Mouse (Mus musculus) heart, embryonic 12.5 days (tissue): ENCODE measurements around the gene Lss. TPM values are rescaled to one million over a fixed set of nuclear protein-coding genes. Genes with fewer than 3 reads are reported as not detected.

ENCODE experiments used
- ATAC-seq: fragments of 200-750 bp; cut with Nextera tagmentation; 2 replicates; pipeline ENCODE4 v1.8.0; 2017; ENCODE audit warnings: moderate TSS enrichment, moderate library complexity; ENCODE audit not compliant: insufficient number of reproducible peaks, low FRiP score
- H3K27ac ChIP-seq: fragments of 300-500 bp; sonication (generic); 2 replicates; pipeline ENCODE4 v1.5.1; 2016; ENCODE audit warnings: mild to moderate bottlenecking, moderate library complexity; ENCODE audit not compliant: poor library complexity, severe bottlenecking
- H3K27me3 ChIP-seq: fragments of 300-500 bp; sonication (generic); replicated peaks from 2 replicates; pipeline ENCODE4 v1.6.1; 2016; ENCODE audit warnings: mild to moderate bottlenecking, moderate library complexity
- H3K36me3 ChIP-seq: fragments of 300-500 bp; sonication (generic); 2 replicates; pipeline ENCODE4 v1.6.1; 2016; ENCODE audit warnings: mild to moderate bottlenecking, moderate library complexity
- H3K4me1 ChIP-seq: fragments of 300-500 bp; sonication (generic); replicated peaks from 2 replicates; pipeline ENCODE4 v1.6.1; 2016; ENCODE audit warnings: mild to moderate bottlenecking
- H3K4me2 ChIP-seq: fragments of 300-500 bp; sonication (generic); 2 replicates; pipeline ENCODE4 v1.6.1; 2016; ENCODE audit warnings: mild to moderate bottlenecking, moderate library complexity
- H3K4me3 ChIP-seq: fragments of 300-500 bp; sonication (generic); 2 replicates; pipeline ENCODE4 v1.5.1; 2016; ENCODE audit warnings: mild to moderate bottlenecking
- H3K9ac ChIP-seq: fragments of 300-500 bp; sonication (generic); 2 replicates; pipeline ENCODE4 v1.6.1; 2016; ENCODE audit warnings: mild to moderate bottlenecking, moderate library complexity
- H3K9me3 ChIP-seq: fragments of 300-500 bp; sonication (generic); replicated peaks from 2 replicates; pipeline ENCODE4 v1.6.1; 2016; ENCODE audit warnings: mild to moderate bottlenecking, moderate library complexity
- WGBS: fragments of 180-500 bp; shearing (Covaris S2); methylation state at CpG from one replicate; pipeline ENCODE4 v1.1.7; 2016; 5-methylcytosine and 5-hydroxymethylcytosine counted together
- polyA plus RNA-seq: library from polyadenylated mRNA; unstranded; fragments of >200 nt; fragmentation: Nextera tagmentation; extraction: Ambion mirVana; gene quantifications from 2 replicates; pipeline ENCODE4 v1.2.1, GENCODE M21; 2016

The Lss gene
- polyA plus RNA-seq, 1 experiment from 2014 or later = 12.6 TPM

- ATAC-seq = peak; percentile 34
- Histone ChIP-seq H3K4me2 (peak overlapping the region; percentile 86), H3K27me3 (no peaks in the 10 kb centered on the region), H3K27ac (no peak overlapping the region), H3K9me3 (no peaks in the 10 kb centered on the region), H3K4me1 (peaks cover 8% of the 10 kb centered on the region), H3K4me3 (peak overlapping the region; percentile 57), H3K36me3 (peaks cover 26% of the 10 kb centered on the region), H3K9ac (peak overlapping the region; percentile 81)
- 2% methylated on average over 11 of the region's 11 CpGs for WGBS
Measured at GRCm38 (mm10) chr10:76530922-76531321, 466 bp upstream of the Lss start.

- Histone ChIP-seq H3K27ac (peak overlapping the region; percentile 5), H3K27me3 (no peaks in the 10 kb centered on the region), H3K4me3 (peak overlapping the region; percentile 57), H3K9me3 (no peaks in the 10 kb centered on the region), H3K4me2 (peak overlapping the region; percentile 86), H3K9ac (peak overlapping the region; percentile 81), H3K36me3 (peaks cover 33% of the 10 kb centered on the region), H3K4me1 (peaks cover 8% of the 10 kb centered on the region)
- 3% methylated on average over 14 of the region's 14 CpGs for WGBS
- ATAC-seq = 0 out of 2 replicates have a peak, but pooled peaks have one; percentile 8
Measured at GRCm38 (mm10) chr10:76531828-76532227, 440 bp downstream of the Lss start.

GRCm38 (mm10) chr10:76535526-76535925 lies 4.1 kb downstream of the Lss start:
- H3K27me3 ChIP-seq = no peaks in the 10 kb centered on the region
- no peak overlapping the region for H3K4me3 ChIP-seq
- H3K9ac ChIP-seq = no peak overlapping the region
- H3K4me1 ChIP-seq = peaks cover 8% of the 10 kb centered on the region
- no peaks in the 10 kb centered on the region for H3K9me3 ChIP-seq
- peaks cover 66% of the 10 kb centered on the region for H3K36me3 ChIP-seq
- ATAC-seq = no peak
- H3K27ac ChIP-seq = no peak overlapping the region
- no peak overlapping the region for H3K4me2 ChIP-seq
- WGBS = 95% methylated on average over 7 of the region's 7 CpGs

- 74% methylated on average over 9 of the region's 9 CpGs for WGBS
- no peaks in the 10 kb centered on the region for H3K4me1 ChIP-seq
Measured at GRCm38 (mm10) chr10:76537619-76538018, 6.2 kb downstream of the Lss start.

GRCm38 (mm10) chr10:76541336-76542085 lies 10.1 kb downstream of the Lss start:
- H3K9me3 ChIP-seq = no peaks in the 10 kb centered on the region
- no peaks in the 10 kb centered on the region for H3K4me1 ChIP-seq
- H3K4me3 ChIP-seq = no peak overlapping the region
- no peak overlapping the region for H3K9ac ChIP-seq
- ATAC-seq = no peak
- WGBS = 85% methylated on average over 11 of the region's 11 CpGs
- H3K27ac ChIP-seq = no peak overlapping the region
- peaks cover 93% of the 10 kb centered on the region for H3K36me3 ChIP-seq
- H3K4me2 ChIP-seq = no peak overlapping the region
- H3K27me3 ChIP-seq = no peaks in the 10 kb centered on the region

More at GRCm38 (mm10) chr10:76537619-76538018, 6.2 kb downstream of the Lss start:
- H3K9ac ChIP-seq = no peak overlapping the region
- no peak overlapping the region for H3K4me3 ChIP-seq
- H3K27ac ChIP-seq = no peak overlapping the region
- no peak overlapping the region for H3K4me2 ChIP-seq
- no peaks in the 10 kb centered on the region for H3K27me3 ChIP-seq
- no peaks in the 10 kb centered on the region for H3K9me3 ChIP-seq
- peaks cover 87% of the 10 kb centered on the region for H3K36me3 ChIP-seq
- no peak for ATAC-seq

GRCm38 (mm10) chr10:76542636-76543375 lies 11.4 kb downstream of the Lss start:
- WGBS = 81% methylated on average over 10 of the region's 10 CpGs
- ATAC-seq = no peak
- H3K4me3 ChIP-seq = no peak overlapping the region

GRCm38 (mm10) chr10:76546566-76546965 lies 15.2 kb downstream of the Lss start:
- no peak overlapping the region for H3K4me2 ChIP-seq
- no peaks in the 10 kb centered on the region; the same call in 1 of the 2 replicates for H3K9me3 ChIP-seq
- peaks cover 95% of the 10 kb centered on the region for H3K36me3 ChIP-seq
- no peak overlapping the region for H3K27ac ChIP-seq
- no peak overlapping the region for H3K4me3 ChIP-seq
- WGBS = 92% methylated on average over 8 of the region's 8 CpGs
- no peak overlapping the region for H3K9ac ChIP-seq
- no peak for ATAC-seq
- no peaks in the 10 kb centered on the region for H3K4me1 ChIP-seq
- no peaks in the 10 kb centered on the region for H3K27me3 ChIP-seq

More at GRCm38 (mm10) chr10:76542636-76543375, 11.4 kb downstream of the Lss start:
- H3K36me3 ChIP-seq = peaks cover 94% of the 10 kb centered on the region
- no peak overlapping the region for H3K9ac ChIP-seq
- H3K27me3 ChIP-seq = no peaks in the 10 kb centered on the region
- no peak overlapping the region for H3K4me2 ChIP-seq
- H3K9me3 ChIP-seq = no peaks in the 10 kb centered on the region
- no peak overlapping the region for H3K27ac ChIP-seq
- no peaks in the 10 kb centered on the region for H3K4me1 ChIP-seq

GRCm38 (mm10) chr10:76548218-76548617 lies 16.8 kb downstream of the Lss start:
- 90% methylated on average over 8 of the region's 8 CpGs for WGBS
- H3K4me1 ChIP-seq = no peaks in the 10 kb centered on the region
- no peak overlapping the region for H3K9ac ChIP-seq
- H3K9me3 ChIP-seq = no peaks in the 10 kb centered on the region; the same call in 1 of the 2 replicates
- H3K4me2 ChIP-seq = no peak overlapping the region
- no peak overlapping the region for H3K4me3 ChIP-seq
- no peak overlapping the region for H3K27ac ChIP-seq
- ATAC-seq = no peak
- no peaks in the 10 kb centered on the region for H3K27me3 ChIP-seq
- peaks cover 95% of the 10 kb centered on the region for H3K36me3 ChIP-seq

- Histone ChIP-seq H3K4me1 (no peaks in the 10 kb centered on the region), H3K4me3 (no peak overlapping the region), H3K27ac (no peak overlapping the region), H3K9me3 (no peaks in the 10 kb centered on the region; the same call in 1 of the 2 replicates), H3K9ac (no peak overlapping the region), H3K4me2 (no peak overlapping the region), H3K27me3 (no peaks in the 10 kb centered on the region), H3K36me3 (peaks cover 88% of the 10 kb centered on the region)
- WGBS = 88% methylated on average over 5 of the region's 5 CpGs
- no peak for ATAC-seq
Measured at GRCm38 (mm10) chr10:76550458-76550857, 19.1 kb downstream of the Lss start.

- no peak overlapping the region for H3K27ac ChIP-seq
- H3K4me1 ChIP-seq = no peaks in the 10 kb centered on the region
- H3K36me3 ChIP-seq = peaks cover 80% of the 10 kb centered on the region
- H3K9me3 ChIP-seq = no peaks in the 10 kb centered on the region; the same call in 1 of the 2 replicates
- 78% methylated on average over 3 of the region's 3 CpGs for WGBS
- no peak overlapping the region for H3K9ac ChIP-seq
- no peak overlapping the region for H3K4me2 ChIP-seq
- no peak overlapping the region for H3K4me3 ChIP-seq
- H3K27me3 ChIP-seq = no peaks in the 10 kb centered on the region
- no peak for ATAC-seq
Measured at GRCm38 (mm10) chr10:76551556-76551955, 20.2 kb downstream of the Lss start.

- Histone ChIP-seq H3K4me1 (no peaks in the 10 kb centered on the region), H3K27me3 (no peaks in the 10 kb centered on the region), H3K4me3 (no peak overlapping the region), H3K4me2 (no peak overlapping the region), H3K36me3 (peaks cover 57% of the 10 kb centered on the region), H3K9me3 (no peaks in the 10 kb centered on the region; the same call in 1 of the 2 replicates), H3K9ac (no peak overlapping the region), H3K27ac (no peak overlapping the region)
- WGBS = 86% methylated on average over 5 of the region's 5 CpGs
- ATAC-seq = no peak
Measured at GRCm38 (mm10) chr10:76554061-76554460, 22.7 kb downstream of the Lss start.
